Mouse (Mus musculus): Measurements from ENCODE around the gene Adrm1.

Gene Adrm1

GRCm38 (mm10) chr2:180185686-180186085 lies 14.4 kb downstream of the Adrm1 start:
- DNase-seq: no peak

GRCm38 (mm10) chr2:180187362-180187761 lies 16.1 kb downstream of the Adrm1 start:
- no peak for DNase-seq

GRCm38 (mm10) chr2:180196610-180197322 lies 25.5 kb downstream of the Adrm1 start:
- peak; percentile 25 for DNase-seq

- DNase-seq: no peak
Measured at GRCm38 (mm10) chr2:180197323-180198037, 26.2 kb downstream of the Adrm1 start.

GRCm38 (mm10) chr2:180198782-180199181 lies 27.5 kb downstream of the Adrm1 start:
- no peak for DNase-seq

GRCm38 (mm10) chr2:180200681-180201080 lies 29.4 kb downstream of the Adrm1 start:
- DNase-seq: no peak

- DNase-seq: no peak
Measured at GRCm38 (mm10) chr2:180201303-180201702, 30.0 kb downstream of the Adrm1 start.

- no peak for DNase-seq
Measured at GRCm38 (mm10) chr2:180202263-180202662, 31.0 kb downstream of the Adrm1 start.

- no peak for DNase-seq
Measured at GRCm38 (mm10) chr2:180202805-180203204, 31.5 kb downstream of the Adrm1 start.

- no peak for DNase-seq
Measured at GRCm38 (mm10) chr2:180204501-180204900, 33.2 kb downstream of the Adrm1 start.

GRCm38 (mm10) chr2:180205083-180205955 lies 34.0 kb downstream of the Adrm1 start:
- DNase-seq: no peak

GRCm38 (mm10) chr2:180205956-180206280 lies 34.6 kb downstream of the Adrm1 start:
- no peak for DNase-seq

GRCm38 (mm10) chr2:180207840-180208239 lies 36.6 kb downstream of the Adrm1 start:
- DNase-seq: peak; percentile 60

GRCm38 (mm10) chr2:180208976-180209375 lies 37.7 kb downstream of the Adrm1 start:
- DNase-seq: no peak

- DNase-seq: no peak
Measured at GRCm38 (mm10) chr2:180212255-180212654, 41.0 kb downstream of the Adrm1 start.

GRCm38 (mm10) chr2:180214352-180214978 lies 43.2 kb downstream of the Adrm1 start:
- DNase-seq: no peak

GRCm38 (mm10) chr2:180215011-180215461 lies 43.8 kb downstream of the Adrm1 start:
- no peak for DNase-seq

GRCm38 (mm10) chr2:180215951-180216350 lies 44.7 kb downstream of the Adrm1 start:
- DNase-seq: no peak

GRCm38 (mm10) chr2:180216921-180217320 lies 45.6 kb downstream of the Adrm1 start:
- DNase-seq: no peak

- DNase-seq: no peak
Measured at GRCm38 (mm10) chr2:180217587-180217986, 46.3 kb downstream of the Adrm1 start.

GRCm38 (mm10) chr2:180218241-180218640 lies 47.0 kb downstream of the Adrm1 start:
- DNase-seq: no peak

- no peak for DNase-seq
Measured at GRCm38 (mm10) chr2:180218677-180219076, 47.4 kb downstream of the Adrm1 start.

All from thymus, postnatal 4 days (tissue).